Mouse (Mus musculus): ENCODE results near the gene Kcng3. TPM values are rescaled to one million over a fixed set of nuclear protein-coding genes. Genes with fewer than 3 reads are reported as not detected.

The Kcng3 gene
- polyA plus RNA-seq, 1 experiment from 2014 or later: 0.06 TPM

DNA sequence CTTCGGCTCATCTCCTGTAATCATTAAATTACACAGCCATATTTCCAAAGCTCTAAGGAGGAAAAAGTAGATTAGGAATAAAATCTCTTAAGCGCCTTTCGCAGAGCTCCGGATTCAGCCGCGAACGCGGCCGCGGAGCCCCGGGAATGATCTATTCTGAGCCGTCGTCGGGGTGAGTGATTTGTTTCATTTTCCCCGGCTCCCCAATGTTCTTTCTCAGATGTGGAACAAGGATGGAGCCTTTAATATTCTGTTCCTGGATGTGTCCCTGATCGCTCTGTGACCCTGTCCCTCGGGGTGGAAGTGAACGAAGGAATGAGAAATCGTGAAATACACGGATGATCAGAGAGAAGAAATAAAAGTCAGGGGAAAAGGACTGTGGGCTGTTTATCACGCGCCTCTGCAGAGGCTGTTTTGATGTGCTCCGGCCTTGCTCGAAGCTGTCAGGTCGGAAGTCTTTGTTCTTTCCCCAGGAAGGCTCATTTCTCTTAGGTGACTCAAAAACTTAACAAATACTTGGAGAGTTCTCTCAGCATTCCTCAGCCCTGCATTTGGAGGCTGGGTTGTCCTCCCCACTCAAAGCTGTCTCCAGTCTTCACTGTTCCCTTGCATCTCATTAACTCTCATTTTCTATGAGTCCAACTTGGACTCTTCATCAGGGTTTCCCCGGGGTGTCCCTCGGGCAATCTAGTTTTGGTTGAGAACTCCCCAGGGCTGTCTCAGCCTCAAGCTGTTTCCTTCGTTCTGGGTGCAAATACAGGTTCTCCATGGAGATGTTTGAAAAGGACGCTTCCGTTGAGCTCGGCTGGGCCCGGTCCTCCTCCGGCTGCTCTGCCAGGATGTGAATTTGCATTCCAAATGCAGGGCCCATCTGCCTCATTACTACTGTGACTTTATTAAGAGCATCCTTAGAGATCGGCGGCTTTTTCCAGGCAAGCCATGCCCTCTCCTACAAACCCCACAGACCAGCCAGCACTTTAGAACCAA, 85.6 kb downstream of the Kcng3 start:
- H3K27ac ChIP-seq: no peak overlapping the region
- ATAC-seq (ENCODE audit: insufficient read depth, low FRiP score, low read depth): no peak
- peaks cover 13% of the 10 kb centered on the region for H3K27me3 ChIP-seq (replicated peaks)
- H3K4me2 ChIP-seq: peak overlapping the region; percentile 53
- no peaks in the 10 kb centered on the region for H3K9me3 ChIP-seq
- WGBS: 14% methylated on average over 35 of the region's 35 CpGs
- peak overlapping the region; percentile 35 for H3K4me3 ChIP-seq (replicated peaks)
- H3K4me1 ChIP-seq: 0 out of 2 replicates have a peak, but pooled peaks cover 8% of the 10 kb centered on the region
- H3K9ac ChIP-seq: no peak overlapping the region
- no peaks in the 10 kb centered on the region for H3K36me3 ChIP-seq

GRCm38 (mm10) chr17:83545259-83545658, 86.4 kb downstream of the Kcng3 start:
- Histone ChIP-seq H3K4me1 (0 out of 2 replicates have a peak, but pooled peaks cover 8% of the 10 kb centered on the region), H3K9ac (no peak overlapping the region), H3K9me3 (no peaks in the 10 kb centered on the region), H3K27ac (no peak overlapping the region), H3K4me2 (peak overlapping the region; percentile 53), H3K27me3 (replicated peaks) (peaks cover 13% of the 10 kb centered on the region), H3K36me3 (no peaks in the 10 kb centered on the region), H3K4me3 (replicated peaks) (no peak overlapping the region)
- 80% methylated on average over 6 of the region's 6 CpGs for WGBS
- no peak for ATAC-seq (ENCODE audit: insufficient read depth, low FRiP score, low read depth)

- no peaks in the 10 kb centered on the region for H3K9me3 ChIP-seq
- 79% methylated on average over 2 of the region's 2 CpGs for WGBS
- no peak overlapping the region for H3K4me2 ChIP-seq
- peaks cover 10% of the 10 kb centered on the region for H3K27me3 ChIP-seq (replicated peaks)
- H3K27ac ChIP-seq: no peak overlapping the region
- 0 out of 2 replicates have a peak, but pooled peaks cover 8% of the 10 kb centered on the region for H3K4me1 ChIP-seq
- no peak for ATAC-seq (ENCODE audit: insufficient read depth, low FRiP score, low read depth)
- H3K9ac ChIP-seq: no peak overlapping the region
- H3K4me3 ChIP-seq (replicated peaks): no peak overlapping the region
- no peaks in the 10 kb centered on the region for H3K36me3 ChIP-seq
Measured at GRCm38 (mm10) chr17:83542424-83542823, 89.3 kb downstream of the Kcng3 start.

GRCm38 (mm10) chr17:83539262-83540037, 92.2 kb downstream of the Kcng3 start:
- no peaks in the 10 kb centered on the region for H3K4me1 ChIP-seq
- no peak overlapping the region for H3K4me2 ChIP-seq
- ATAC-seq (ENCODE audit: insufficient read depth, low FRiP score, low read depth): no peak
- H3K9ac ChIP-seq: no peak overlapping the region
- H3K27me3 ChIP-seq (replicated peaks): no peaks in the 10 kb centered on the region
- no peak overlapping the region for H3K27ac ChIP-seq
- 63% methylated on average over 12 of the region's 12 CpGs for whole genome bisulfite sequencing
- no peak overlapping the region for H3K4me3 ChIP-seq (replicated peaks)
- H3K9me3 ChIP-seq: no peaks in the 10 kb centered on the region
- no peaks in the 10 kb centered on the region for H3K36me3 ChIP-seq

- Histone ChIP-seq H3K27ac (no peak overlapping the region), H3K9me3 (no peaks in the 10 kb centered on the region), H3K4me3 (replicated peaks) (no peak overlapping the region), H3K27me3 (replicated peaks) (no peaks in the 10 kb centered on the region), H3K36me3 (no peaks in the 10 kb centered on the region), H3K4me1 (no peaks in the 10 kb centered on the region), H3K9ac (no peak overlapping the region), H3K4me2 (no peak overlapping the region)
- WGBS: 47% methylated on average over 1 of the region's 1 CpGs
- ATAC-seq (ENCODE audit: insufficient read depth, low FRiP score, low read depth): no peak
Measured at GRCm38 (mm10) chr17:83538694-83539093, 93.0 kb downstream of the Kcng3 start.

DNA sequence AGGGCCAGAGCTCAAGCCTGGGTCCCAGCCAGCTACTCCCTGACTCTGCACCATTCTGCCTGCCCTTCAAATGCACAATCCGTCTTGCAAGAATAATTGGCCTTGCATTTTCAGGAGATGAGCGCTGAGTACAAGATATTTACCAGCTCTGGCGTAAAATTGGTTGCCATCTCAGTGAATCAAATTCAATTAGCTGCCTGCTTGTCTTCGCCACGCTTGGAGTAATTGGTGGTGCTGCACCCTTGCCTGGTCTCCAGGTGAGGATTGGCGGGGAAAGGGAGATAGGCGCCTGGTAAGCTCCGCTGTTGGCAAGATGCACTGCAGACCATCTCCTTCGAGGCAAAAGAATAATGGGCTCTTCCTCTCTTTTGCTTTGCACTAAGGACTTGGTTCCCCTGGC, 93.6 kb downstream of the Kcng3 start:
- Histone ChIP-seq H3K9me3 (no peaks in the 10 kb centered on the region), H3K4me2 (no peak overlapping the region), H3K27me3 (replicated peaks) (no peaks in the 10 kb centered on the region), H3K4me1 (no peaks in the 10 kb centered on the region), H3K9ac (no peak overlapping the region), H3K27ac (no peak overlapping the region), H3K4me3 (replicated peaks) (no peak overlapping the region), H3K36me3 (no peaks in the 10 kb centered on the region)
- no peak for ATAC-seq (ENCODE audit: insufficient read depth, low FRiP score, low read depth)
- 76% methylated on average over 9 of the region's 9 CpGs for WGBS

Other genes with a start within 250 kb of the Kcng3 start
- gene Cox7a2l, start 114.6 kb downstream of the Kcng3 start, polyA plus RNA-seq (2015; fragmentation: Nextera tagmentation; extraction: Ambion mirVana): 154 and 165 TPM in 2 replicates
- gene Mta3, start 74.3 kb upstream of the Kcng3 start, polyA plus RNA-seq (2015; fragmentation: Nextera tagmentation; extraction: Ambion mirVana): 43.8 and 48.4 TPM in 2 replicates
- gene Haao, start 216.1 kb upstream of the Kcng3 start, polyA plus RNA-seq (2015; fragmentation: Nextera tagmentation; extraction: Ambion mirVana): 2.1 and 5.9 TPM in 2 replicates